Mouse (Mus musculus) activated CD4-positive, CD25-positive, alpha-beta regulatory T cell, adult 4 months (primary cell): Measurements from ENCODE around the gene Prrc2c. TPM values are rescaled to one million over a fixed set of nuclear protein-coding genes. Genes with fewer than 3 reads are reported as not detected.
A peak's percentile ranks its signal among the peaks of the same experiment; 100 is the strongest.
"Not testable (repeated sequence)": the region's sequence is repeated elsewhere in the genome, so short reads cannot be mapped to it uniquely, and the experiment has no call there.

ENCODE experiments used
- ATAC-seq: one replicate; pipeline ENCODE4 v1.8.0; 2017
- polyA plus RNA-seq, 2 experiments: library from polyadenylated mRNA; unstranded; fragments of 100-300 nt; shearing (Covaris generic); gene quantifications; one replicate each; pipeline ENCODE4 v1.2.1; 2017

Gene Prrc2c
- 100 to 1,000 TPM; 211 to 280 TPM for polyA plus RNA-seq

- ATAC-seq, result peak; percentile 88
Observed at GRCm38 (mm10) chr1:162740401-162740835, at the start of gene Prrc2c. Gene Prrc2c (minus strand): TSS chr1:162740556.

- no peak for ATAC-seq
Observed at GRCm38 (mm10) chr1:162785222-162785621, 44.9 kb upstream of the Prrc2c start.

- no peak for ATAC-seq
Observed at GRCm38 (mm10) chr1:162783669-162784248, 43.4 kb upstream of the Prrc2c start.

GRCm38 (mm10) chr1:162781035-162781434 lies 40.7 kb upstream of the Prrc2c start:
- ATAC-seq, result not testable (repeated sequence)

- ATAC-seq, result no peak
Observed at GRCm38 (mm10) chr1:162777943-162778538, 37.7 kb upstream of the Prrc2c start.

GRCm38 (mm10) chr1:162773661-162774060 lies 33.3 kb upstream of the Prrc2c start:
- ATAC-seq, result peak; percentile 85

- ATAC-seq, result no peak
Observed at GRCm38 (mm10) chr1:162771617-162772360, 31.4 kb upstream of the Prrc2c start.

- peak; percentile 86 for ATAC-seq
Observed at GRCm38 (mm10) chr1:162752009-162752408, 11.7 kb upstream of the Prrc2c start.

GRCm38 (mm10) chr1:162749607-162750006 lies 9.3 kb upstream of the Prrc2c start:
- no peak for ATAC-seq

- ATAC-seq, result no peak
Observed at GRCm38 (mm10) chr1:162748761-162749160, 8.4 kb upstream of the Prrc2c start.

- peak; percentile 28 for ATAC-seq
Observed at GRCm38 (mm10) chr1:162739831-162740394, 443 bp downstream of the Prrc2c start.

- peak; percentile 10 for ATAC-seq
Observed at GRCm38 (mm10) chr1:162739406-162739805, 950 bp downstream of the Prrc2c start.

- no peak for ATAC-seq
Observed at GRCm38 (mm10) chr1:162738472-162738871, 1.9 kb downstream of the Prrc2c start.

GRCm38 (mm10) chr1:162735084-162735483 lies 5.3 kb downstream of the Prrc2c start:
- ATAC-seq, result peak; percentile 15

GRCm38 (mm10) chr1:162734283-162734682 lies 6.1 kb downstream of the Prrc2c start:
- no peak for ATAC-seq

- ATAC-seq, result no peak
Observed at GRCm38 (mm10) chr1:162732041-162732440, 8.3 kb downstream of the Prrc2c start.

- no peak for ATAC-seq
Observed at GRCm38 (mm10) chr1:162729436-162729835, 10.9 kb downstream of the Prrc2c start.

GRCm38 (mm10) chr1:162727981-162728380 lies 12.4 kb downstream of the Prrc2c start:
- ATAC-seq, result peak; percentile 96

GRCm38 (mm10) chr1:162723610-162724009 lies 16.7 kb downstream of the Prrc2c start:
- ATAC-seq, result no peak

- ATAC-seq, result peak; percentile 55
Observed at GRCm38 (mm10) chr1:162720645-162721044, 19.7 kb downstream of the Prrc2c start.

GRCm38 (mm10) chr1:162700389-162701066 lies 39.8 kb downstream of the Prrc2c start:
- no peak for ATAC-seq

GRCm38 (mm10) chr1:162697866-162698265 lies 42.5 kb downstream of the Prrc2c start:
- ATAC-seq, result no peak

- ATAC-seq, result no peak
Observed at GRCm38 (mm10) chr1:162693721-162694120, 46.6 kb downstream of the Prrc2c start.
